In genomic region chr9:71606296-71607057, GRCm38 (mm10) we compare ENCODE assay signal across 9 mouse cellular contexts. TPM values are rescaled to one million over a fixed set of nuclear protein-coding genes. Genes with fewer than 3 reads are reported as not detected.
DNase-seq lines count a peak whose midpoint lies in the region; ATAC-seq lines count a peak whose summit lies in the region.
"Had no signal": no experiment of that assay in that cellular context is flagged by ENCODE, and none has a peak within 500 bp of the region (broad histone marks: within the 10 kb centered on the region; RNA-seq: fewer than 3 reads in every experiment).

No protein-coding gene starts in this region.

- no peak for ATAC-seq in hindbrain, embryonic 12.5 days (ENCODE audit: low FRiP score)
- no peak for ATAC-seq in hindbrain, embryonic 16.5 days
- peak; percentile 40 to 53; a peak in 3 of 4 replicates for ATAC-seq in hematopoietic stem cell, adult 5-6 weeks (replicated peaks in 1 of 2; ENCODE audit: insufficient read depth in 1 of 2, low FRiP score in 2 of 2, low TSS enrichment in 1 of 2, low read depth in 1 of 2, poor library complexity in 2 of 2, severe bottlenecking in 2 of 2)

- H3K27ac ChIP-seq in hindbrain, embryonic 12.5 days, result 0 out of 2 replicates have a peak overlapping the region, but pooled peaks have one; percentile 17
- H3K27ac ChIP-seq in hindbrain, embryonic 16.5 days (ENCODE audit: low read depth, low read length), result no peak overlapping the region

- H3K27me3 ChIP-seq in hindbrain, embryonic 12.5 days, result no peaks in the 10 kb centered on the region
- no peaks in the 10 kb centered on the region for H3K27me3 ChIP-seq in hindbrain, embryonic 16.5 days (replicated peaks; ENCODE audit: control insufficient read depth, insufficient read depth, low read length)

- no peak overlapping the region for H3K9ac ChIP-seq in hindbrain, embryonic 12.5 days
- no peak overlapping the region for H3K9ac ChIP-seq in hindbrain, embryonic 16.5 days (ENCODE audit: low read depth, low read length)

- H3K36me3 ChIP-seq in hindbrain, embryonic 12.5 days, result no peaks in the 10 kb centered on the region
- no peaks in the 10 kb centered on the region for H3K36me3 ChIP-seq in hindbrain, embryonic 16.5 days (ENCODE audit: control insufficient read depth, insufficient read depth, low read length)

- peak; percentile 19 for DNase-seq in c-Kit-negative CD71-positive TER-119-positive erythroid progenitor cells, embryonic 14.5 days (ENCODE audit: low read depth, low spot score)
- DNase-seq in lung, postnatal 14 days, result peak; percentile 58
- no peak for DNase-seq in right cerebral cortex, postnatal 4 days
- no peak for DNase-seq in frontal cortex, postnatal 36 days (ENCODE audit: low spot score in 2 of 2)
- DNase-seq in right cerebral cortex, postnatal 14 days, result no peak
- DNase-seq: kidney, postnatal 25 days had no signal

- H3K4me2 ChIP-seq in hindbrain, embryonic 12.5 days (replicated peaks), result no peak overlapping the region
- no peak overlapping the region for H3K4me2 ChIP-seq in hindbrain, embryonic 16.5 days (ENCODE audit: low read length)

- H3K9me3 ChIP-seq in hindbrain, embryonic 12.5 days (replicated peaks), result no peaks in the 10 kb centered on the region
- no peaks in the 10 kb centered on the region for H3K9me3 ChIP-seq in hindbrain, embryonic 16.5 days (ENCODE audit: control insufficient read depth, low read length)

- H3K4me3 ChIP-seq in hindbrain, embryonic 12.5 days, result no peak overlapping the region
- no peak overlapping the region for H3K4me3 ChIP-seq in hindbrain, embryonic 16.5 days (ENCODE audit: low read length)

- no peaks in the 10 kb centered on the region; the same call in 1 of the 2 replicates for H3K4me1 ChIP-seq in hindbrain, embryonic 12.5 days
- H3K4me1 ChIP-seq in hindbrain, embryonic 16.5 days (ENCODE audit: control insufficient read depth, insufficient read depth, low read depth, low read length), result no peaks in the 10 kb centered on the region

- WGBS in hindbrain, embryonic 12.5 days, result 80% methylated on average over 13 of the region's 13 CpGs
- 85% methylated on average over 13 of the region's 13 CpGs for WGBS in hindbrain, embryonic 16.5 days

RNA-seq across cellular contexts. Expression of gene Myzap, which starts 14.3 kb away (rescaled TPM):
- 5.5 and 6.6 TPM in 2 replicates for polyA plus RNA-seq in hindbrain, embryonic 12.5 days (2016; fragmentation: Nextera tagmentation; extraction: Ambion mirVana)
- polyA plus RNA-seq in hindbrain, embryonic 16.5 days (2015; fragmentation: Nextera tagmentation; extraction: Ambion mirVana), result 1.9 and 2.3 TPM in 2 replicates
- 1.1 and 5.4 TPM in 2 replicates for total RNA-seq in hematopoietic stem cell, adult 5-6 weeks (2017)

Comparison
In these comparisons a context has a peak if more than half of its experiments do, and no peak if none do; other contexts are left out.
1. ATAC-seq: peak in hematopoietic stem cell, adult 5-6 weeks (2 of 2); none in hindbrain, embryonic 12.5 days (single experiment) and hindbrain, embryonic 16.5 days (single experiment).
2. DNase-seq: peak in c-Kit-negative CD71-positive TER-119-positive erythroid progenitor cells, embryonic 14.5 days (single experiment) and lung, postnatal 14 days (single experiment); none in right cerebral cortex, postnatal 4 days (single experiment), frontal cortex, postnatal 36 days (0 of 2) and right cerebral cortex, postnatal 14 days (single experiment).